Mouse (Mus musculus): ENCODE measurements at regions not wholly inside any gene's neighbourhood (a gene's known extent, or its start where the extent isn't known, plus 50 kb on each side); places are given as distances from the start of the nearest gene placed in this dataset.

GRCm38 (mm10) chr1:177573781-177574180 is 131.6 kb downstream of the Zbtb18 start:
- TF ChIP-seq MYOD1 (IDR thresholded peaks at IDR 0.05; ENCODE audit: control insufficient read depth, insufficient read length, low read depth) (no peak), CTCF (IDR thresholded peaks at IDR 0.05; ENCODE audit: control insufficient read depth, insufficient read depth, insufficient read length) (no peak)
